Mouse (Mus musculus) neural tube, embryonic 14.5 days (tissue): ENCODE data around the gene 4921536K21Rik. TPM values are rescaled to one million over a fixed set of nuclear protein-coding genes. Genes with fewer than 3 reads are reported as not detected.

Experiments
- ATAC-seq: fragments of 200-750 bp; cut with Nextera tagmentation; 2 replicates; pipeline ENCODE4 v1.8.0; 2017; ENCODE audit warnings: low read depth, mild to moderate bottlenecking, moderate TSS enrichment, moderate library complexity
- H3K27ac ChIP-seq: fragments of 300-500 bp; sonication (generic); 2 replicates; pipeline ENCODE4 v1.5.1; 2014; ENCODE audit warnings: low read depth, mild to moderate bottlenecking, control low read depth, low read length, moderate library complexity, mixed read lengths
- H3K27me3 ChIP-seq: fragments of 300-500 bp; sonication (generic); 2 replicates; pipeline ENCODE4 v1.6.1; 2014; ENCODE audit warnings: low read length; ENCODE audit not compliant: control insufficient read depth, insufficient read depth
- H3K36me3 ChIP-seq: fragments of 300-500 bp; sonication (generic); 2 replicates; pipeline ENCODE4 v1.6.1; 2014; ENCODE audit warnings: low read length, mixed read lengths; ENCODE audit not compliant: control insufficient read depth, insufficient read depth
- H3K4me1 ChIP-seq: fragments of 300-500 bp; sonication (generic); 2 replicates; pipeline ENCODE4 v1.6.1; 2014; ENCODE audit warnings: low read length; ENCODE audit not compliant: control insufficient read depth, insufficient read depth
- H3K4me2 ChIP-seq: fragments of 300-500 bp; sonication (generic); 2 replicates; pipeline ENCODE4 v1.6.1; 2014; ENCODE audit warnings: mild to moderate bottlenecking, low read depth, low read length, control low read depth
- H3K4me3 ChIP-seq: fragments of 300-500 bp; sonication (generic); 2 replicates; pipeline ENCODE4 v1.5.1; 2014; ENCODE audit warnings: low read depth, low read length, control low read depth, mixed read lengths
- H3K9ac ChIP-seq: fragments of 300-500 bp; sonication (generic); replicated peaks from 2 replicates; pipeline ENCODE4 v1.6.1; 2014; ENCODE audit warnings: low read depth, mild to moderate bottlenecking, control low read depth, low read length, mixed read lengths
- H3K9me3 ChIP-seq: fragments of 300-500 bp; sonication (generic); 2 replicates; pipeline ENCODE4 v1.6.1; 2016; ENCODE audit warnings: low read length; ENCODE audit not compliant: control insufficient read depth
- WGBS: fragments of 180-500 bp; shearing (Covaris S2); extraction: QIAGEN DNeasy Blood & Tissue Kit; methylation state at CpG from one replicate; pipeline ENCODE4 v1.1.7; 2014; 5-methylcytosine and 5-hydroxymethylcytosine counted together
- polyA plus RNA-seq: library from polyadenylated mRNA; unstranded; fragments of >200 nt; fragmentation: Nextera tagmentation; extraction: Ambion mirVana; gene quantifications from 2 replicates; pipeline ENCODE4 v1.2.1, GENCODE M21; 2014

The 4921536K21Rik gene
- polyA plus RNA-seq, 1 experiment from 2014 or later, result 0.17 TPM

DNA sequence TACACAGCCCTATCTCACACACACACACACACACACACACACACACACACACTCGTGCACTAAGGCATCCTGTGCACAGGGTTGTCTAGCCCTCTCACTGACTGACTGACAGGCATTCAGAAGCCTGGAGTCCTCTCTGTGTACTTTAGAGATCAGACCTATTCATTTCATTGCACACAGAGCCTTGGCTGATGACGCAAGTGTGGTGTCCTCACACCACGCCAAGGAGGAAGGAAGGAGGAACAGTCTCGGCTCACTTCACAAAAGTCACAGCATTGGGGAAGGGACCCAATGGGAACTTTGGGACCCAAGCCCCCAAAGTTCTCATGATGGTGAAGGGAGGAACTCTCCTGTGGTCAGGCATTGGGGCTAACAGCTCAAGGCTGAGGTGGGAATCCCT lies 35.1 kb upstream of the 4921536K21Rik start:
- Histone ChIP-seq H3K4me3 (no peak overlapping the region), H3K4me2 (no peak overlapping the region), H3K36me3 (no peaks in the 10 kb centered on the region), H3K4me1 (peaks cover 4% of the 10 kb centered on the region), H3K9me3 (no peaks in the 10 kb centered on the region), H3K27ac (no peak overlapping the region), H3K9ac (no peak overlapping the region), H3K27me3 (no peaks in the 10 kb centered on the region)
- WGBS, result 88% methylated on average over 4 of the region's 4 CpGs
- no peak for ATAC-seq

DNA sequence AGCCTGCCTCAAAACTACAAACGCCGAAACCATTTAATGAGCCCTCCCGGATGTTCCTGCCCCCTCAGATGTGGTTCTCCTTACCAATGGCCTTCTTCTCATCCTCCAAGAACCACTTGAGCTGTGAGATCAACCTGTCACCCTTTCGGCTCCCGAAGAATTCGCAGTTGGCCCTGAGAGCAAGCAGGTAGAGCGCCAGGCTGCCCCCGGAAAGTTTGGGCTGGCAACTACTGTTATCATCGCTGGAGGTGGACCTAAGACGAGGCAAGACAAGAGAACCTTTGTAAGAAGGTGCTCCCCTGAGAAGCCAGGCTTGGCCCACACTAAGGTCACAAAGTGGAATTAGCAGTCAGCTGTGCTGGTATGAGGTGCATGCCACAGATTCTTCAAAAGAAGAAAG lies 31.0 kb upstream of the 4921536K21Rik start:
- Histone ChIP-seq H3K4me3 (no peak overlapping the region), H3K9ac (no peak overlapping the region), H3K4me2 (no peak overlapping the region), H3K27me3 (no peaks in the 10 kb centered on the region), H3K27ac (no peak overlapping the region), H3K9me3 (no peaks in the 10 kb centered on the region), H3K36me3 (no peaks in the 10 kb centered on the region; the same call in 1 of the 2 replicates), H3K4me1 (no peaks in the 10 kb centered on the region)
- 94% methylated on average over 10 of the region's 10 CpGs for WGBS
- ATAC-seq, result no peak

DNA sequence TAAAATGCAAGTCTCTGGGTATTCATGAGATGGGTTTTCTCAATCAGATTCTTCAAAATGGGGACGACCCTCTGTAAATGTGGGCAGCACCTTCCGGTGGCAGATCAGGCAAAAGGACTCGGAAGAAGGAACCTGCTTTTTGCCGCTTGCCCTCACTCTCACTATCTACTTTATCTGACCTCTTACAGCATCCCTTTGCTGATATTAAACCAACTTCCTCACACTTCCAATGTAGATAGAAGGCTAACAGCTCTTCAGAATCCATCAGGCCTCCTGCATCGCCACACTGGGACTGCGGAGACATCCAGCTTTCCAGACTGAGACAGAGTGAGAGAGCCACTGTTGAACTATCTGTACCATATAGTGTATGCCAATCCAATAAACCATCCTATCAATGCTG lies 27.8 kb upstream of the 4921536K21Rik start:
- no peak overlapping the region for H3K9ac ChIP-seq
- 94% methylated on average over 6 of the region's 6 CpGs for WGBS
- H3K27ac ChIP-seq, result no peak overlapping the region
- no peak overlapping the region for H3K4me2 ChIP-seq
- H3K4me1 ChIP-seq, result no peaks in the 10 kb centered on the region
- H3K9me3 ChIP-seq, result no peaks in the 10 kb centered on the region
- no peak for ATAC-seq
- no peaks in the 10 kb centered on the region for H3K27me3 ChIP-seq
- no peaks in the 10 kb centered on the region; the same call in 1 of the 2 replicates for H3K36me3 ChIP-seq
- no peak overlapping the region for H3K4me3 ChIP-seq

DNA sequence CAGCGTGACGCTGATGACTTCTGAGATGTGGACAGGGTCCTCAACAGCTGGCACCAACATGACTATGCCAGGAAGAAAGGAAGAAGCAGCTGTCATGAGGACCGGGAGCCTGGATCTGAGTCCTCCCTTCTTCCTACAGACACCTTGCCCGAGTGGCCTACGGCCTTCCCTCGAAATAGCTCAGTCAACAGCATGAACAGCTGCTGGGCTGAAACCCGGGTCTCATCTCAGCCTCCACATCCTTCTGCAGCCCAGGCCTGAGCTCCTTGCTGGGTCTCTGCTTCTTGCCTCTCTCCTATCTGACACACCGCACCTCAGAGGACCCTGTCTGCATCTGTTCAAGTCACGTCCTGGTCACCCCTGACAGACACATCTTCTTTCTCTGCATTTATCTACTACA lies 27.2 kb upstream of the 4921536K21Rik start:
- H3K36me3 ChIP-seq, result no peaks in the 10 kb centered on the region; the same call in 1 of the 2 replicates
- no peak overlapping the region for H3K4me2 ChIP-seq
- H3K27ac ChIP-seq, result no peak overlapping the region
- no peaks in the 10 kb centered on the region for H3K9me3 ChIP-seq
- H3K4me1 ChIP-seq, result no peaks in the 10 kb centered on the region
- H3K4me3 ChIP-seq, result no peak overlapping the region
- no peak overlapping the region for H3K9ac ChIP-seq
- 95% methylated on average over 9 of the region's 9 CpGs for WGBS
- no peak for ATAC-seq
- no peaks in the 10 kb centered on the region for H3K27me3 ChIP-seq

DNA sequence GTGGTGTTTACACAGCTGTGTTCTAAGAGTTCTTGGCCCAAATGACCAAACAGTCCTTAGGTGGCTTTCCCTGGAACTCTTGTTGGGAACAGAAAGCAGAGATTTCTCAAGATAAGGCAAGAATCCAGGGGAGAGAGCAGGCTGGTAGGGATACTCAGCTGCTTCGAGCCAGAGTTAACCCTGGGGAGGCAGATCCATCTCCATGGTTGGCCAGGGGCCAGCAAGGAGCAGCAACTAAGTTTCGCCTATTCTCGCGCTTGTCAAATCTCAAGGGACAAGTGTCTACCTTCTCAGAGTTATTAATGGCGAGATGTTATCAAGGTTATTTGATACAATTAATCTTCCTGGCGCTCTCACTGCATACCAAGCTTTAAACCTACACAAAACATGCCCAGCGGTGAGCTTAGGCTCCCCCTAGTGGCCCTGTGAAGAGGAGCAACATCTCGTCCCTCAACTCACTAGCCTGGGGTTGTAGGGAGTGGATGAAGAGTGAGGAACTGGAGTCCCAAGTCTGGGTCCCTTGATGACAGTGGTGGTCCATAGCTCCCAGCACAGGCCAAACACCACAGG lies 26.5 kb upstream of the 4921536K21Rik start:
- ATAC-seq, result 0 out of 2 replicates have a peak, but pooled peaks have one; percentile 46
- no peaks in the 10 kb centered on the region; the same call in 1 of the 2 replicates for H3K36me3 ChIP-seq
- H3K9me3 ChIP-seq, result no peaks in the 10 kb centered on the region
- H3K4me1 ChIP-seq, result no peaks in the 10 kb centered on the region
- WGBS, result 36% methylated on average over 8 of the region's 8 CpGs
- H3K4me3 ChIP-seq, result no peak overlapping the region
- H3K9ac ChIP-seq, result no peak overlapping the region
- H3K27ac ChIP-seq, result no peak overlapping the region
- no peak overlapping the region for H3K4me2 ChIP-seq
- H3K27me3 ChIP-seq, result no peaks in the 10 kb centered on the region

DNA sequence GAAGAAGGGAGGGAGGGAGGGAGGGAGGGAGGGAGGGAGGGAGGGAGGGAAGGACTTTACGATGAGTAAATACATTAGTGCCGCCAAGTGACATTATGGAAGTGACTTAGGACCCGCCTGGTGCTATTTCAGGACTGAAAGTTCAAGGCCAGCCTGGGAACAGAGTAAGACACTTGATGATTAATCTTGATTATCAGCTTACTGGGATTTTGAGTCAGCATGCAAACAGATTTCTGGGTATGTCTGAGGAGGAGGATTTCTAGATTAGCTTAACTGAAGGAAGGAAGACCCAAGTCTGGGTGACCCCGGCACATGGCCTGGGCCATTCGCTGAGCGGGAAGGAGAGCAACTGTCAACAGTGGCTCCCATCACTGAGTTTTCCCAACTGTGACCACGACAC lies 25.6 kb upstream of the 4921536K21Rik start:
- H3K9me3 ChIP-seq, result no peaks in the 10 kb centered on the region
- no peak overlapping the region for H3K4me2 ChIP-seq
- 94% methylated on average over 7 of the region's 7 CpGs for WGBS
- no peaks in the 10 kb centered on the region for H3K27me3 ChIP-seq
- no peak for ATAC-seq
- H3K36me3 ChIP-seq, result no peaks in the 10 kb centered on the region; the same call in 1 of the 2 replicates
- H3K9ac ChIP-seq, result no peak overlapping the region
- no peak overlapping the region for H3K27ac ChIP-seq
- H3K4me1 ChIP-seq, result no peaks in the 10 kb centered on the region
- no peak overlapping the region for H3K4me3 ChIP-seq

DNA sequence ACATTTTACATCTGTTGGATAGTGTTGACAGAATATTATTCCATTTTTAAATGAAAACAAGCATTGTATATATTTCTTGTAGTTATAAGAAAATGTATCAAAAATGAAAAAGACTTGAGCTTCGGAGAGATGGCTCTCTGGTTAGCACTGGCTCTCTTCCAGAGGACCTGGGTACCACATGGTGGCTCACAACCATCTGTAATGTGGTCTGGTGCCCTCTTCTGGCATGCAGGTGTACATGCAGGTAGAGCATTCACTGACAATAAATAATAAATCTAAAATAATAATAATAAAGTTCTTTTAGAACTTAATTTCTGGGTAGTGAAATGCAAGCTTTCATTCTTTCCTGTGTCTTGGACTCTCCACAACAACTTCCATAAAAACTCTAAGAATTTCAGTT lies 23.8 kb upstream of the 4921536K21Rik start:
- no peak overlapping the region for H3K27ac ChIP-seq
- H3K36me3 ChIP-seq, result no peaks in the 10 kb centered on the region; the same call in 1 of the 2 replicates
- no peak overlapping the region for H3K4me2 ChIP-seq
- H3K9me3 ChIP-seq, result no peaks in the 10 kb centered on the region
- H3K4me3 ChIP-seq, result no peak overlapping the region
- H3K9ac ChIP-seq, result no peak overlapping the region
- WGBS, result 49% methylated on average over 1 of the region's 1 CpGs
- H3K4me1 ChIP-seq, result no peaks in the 10 kb centered on the region
- no peaks in the 10 kb centered on the region for H3K27me3 ChIP-seq
- no peak for ATAC-seq

DNA sequence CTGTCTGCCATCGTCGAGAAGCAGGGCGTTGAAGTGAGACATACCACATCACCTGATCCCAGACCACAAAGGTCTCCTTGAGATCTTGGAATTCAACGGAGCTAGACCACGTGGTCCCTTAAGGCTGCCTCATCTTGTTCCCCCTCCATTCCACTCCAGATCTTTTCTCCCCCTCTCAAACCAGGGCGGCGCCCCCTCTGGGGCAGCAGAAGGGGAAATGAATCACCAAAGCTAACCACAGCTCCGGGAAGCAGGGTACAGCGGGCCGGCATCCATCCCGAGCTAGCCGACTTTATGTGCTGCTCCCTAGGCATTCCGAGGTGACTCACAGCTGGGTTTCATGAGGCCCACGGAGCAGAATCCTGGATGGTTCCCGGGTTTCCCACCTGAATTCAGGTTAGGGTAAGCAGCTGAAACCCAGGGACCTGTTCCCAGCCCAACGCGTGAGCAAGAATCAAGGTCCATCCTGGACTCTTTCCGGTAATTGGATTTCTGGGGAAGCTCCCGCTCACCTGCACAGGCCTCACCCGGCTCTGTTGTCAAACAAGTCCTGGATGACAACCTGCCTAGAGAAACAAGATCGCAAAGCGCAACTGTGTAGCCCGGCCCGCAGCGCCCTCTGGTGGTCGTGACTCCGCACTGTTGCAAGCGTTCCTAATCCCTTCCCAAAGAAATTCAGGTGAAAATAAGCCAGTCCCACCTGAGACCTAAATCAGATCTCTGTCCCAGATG lies 19.4 kb upstream of the 4921536K21Rik start, which contains the start of gene Slc35e4:
Gene Slc35e4 (minus strand): TSS at position 556 of the 732 bp plus-strand sequence.
- H3K4me3 ChIP-seq, result peak within 1 kb of the TSS; percentile 61
- H3K4me1 ChIP-seq, result peaks cover 29% of the 10 kb centered on the region
- under 1% methylated on average over 27 of the region's 28 CpGs for WGBS
- H3K9me3 ChIP-seq, result no peaks in the 10 kb centered on the region
- peak within 1 kb of the TSS; percentile 66 for H3K9ac ChIP-seq
- H3K27ac ChIP-seq, result peak within 1 kb of the TSS; percentile 71
- ATAC-seq, result peak; percentile 76
- no peaks in the 10 kb centered on the region for H3K27me3 ChIP-seq
- H3K36me3 ChIP-seq, result no peaks in the 10 kb centered on the region
- peak within 1 kb of the TSS; percentile 93 for H3K4me2 ChIP-seq
